Mouse (Mus musculus) C2C12 (cell line): ENCODE results near the gene Stap1.

Source experiments
- CEBPB ChIP-seq: IDR thresholded peaks from one replicate; pipeline ENCODE4 v1.6.1; 2011; ENCODE audit warnings: low read depth, mild to moderate bottlenecking, control low read depth, moderate library complexity
- CTCF ChIP-seq: IDR thresholded peaks from one replicate; pipeline ENCODE4 v1.5.1; 2011; ENCODE audit not compliant: control insufficient read depth, insufficient read depth, insufficient read length
- FOSL1 ChIP-seq: IDR thresholded peaks from one replicate; pipeline ENCODE4 v1.8.0; 2011; ENCODE audit warnings: mild to moderate bottlenecking, low read length; ENCODE audit not compliant: poor library complexity, insufficient read depth, severe bottlenecking
- MAX ChIP-seq: IDR thresholded peaks from one replicate; pipeline ENCODE4 v1.6.1; 2011; ENCODE audit warnings: mild to moderate bottlenecking, control low read depth
- MYOD1 ChIP-seq: IDR thresholded peaks from one replicate; pipeline ENCODE4 v1.6.1; 2011; ENCODE audit warnings: low read depth; ENCODE audit not compliant: control insufficient read depth, insufficient read length
- MYOG ChIP-seq: IDR thresholded peaks from one replicate; pipeline ENCODE4 v1.6.1; 2011; ENCODE audit not compliant: control insufficient read depth, insufficient read length; ENCODE audit errors: extremely low read depth
- USF1 ChIP-seq: IDR thresholded peaks from one replicate; pipeline ENCODE4 v1.6.1; 2011; ENCODE audit warnings: low read depth, mild to moderate bottlenecking, control low read depth, moderate library complexity

DNA sequence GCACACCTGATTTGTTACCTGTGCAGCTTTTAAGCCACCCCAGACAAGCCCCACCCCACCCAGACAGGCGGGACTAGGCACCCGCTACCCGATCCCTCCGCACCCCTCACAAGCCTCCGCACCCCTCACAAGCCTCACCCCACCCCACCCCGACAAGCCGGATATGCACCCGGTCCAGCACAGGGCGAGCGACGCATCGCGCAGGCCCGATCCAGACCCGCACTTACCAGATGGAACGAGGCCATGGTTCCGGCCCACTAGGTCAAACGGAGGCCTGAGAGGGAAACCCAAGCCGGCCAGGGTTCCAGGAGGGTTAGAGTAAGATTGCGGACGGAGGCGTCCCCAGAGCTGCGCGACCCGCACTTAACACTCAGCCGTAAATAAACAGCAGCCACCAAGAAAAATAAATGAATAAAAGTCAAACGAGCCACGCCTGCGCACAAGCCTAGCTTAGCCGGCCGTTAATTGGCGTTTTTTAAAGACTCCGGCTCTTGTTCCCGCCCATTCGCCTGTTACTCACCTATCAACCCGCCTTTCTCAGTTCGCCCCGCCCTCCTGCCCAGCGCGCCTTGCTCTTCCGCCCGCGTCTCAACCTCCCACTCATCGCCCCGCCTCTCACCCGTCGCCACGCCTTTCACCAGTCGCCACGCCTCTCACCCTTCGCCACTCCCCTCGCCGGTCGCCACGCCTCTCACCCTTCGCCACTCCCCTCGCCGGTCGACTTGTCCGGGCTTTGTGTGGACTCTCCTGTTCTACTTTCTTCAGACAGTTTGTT, 6.3 kb upstream of the Stap1 start, which contains the start of gene Cenpc1:
- TF ChIP-seq CTCF (no peak), USF1 (no peak), MYOG (no peak), MAX (peak; percentile 22), FOSL1 (no peak), MYOD1 (no peak), CEBPB (no peak)
